Mouse (Mus musculus) left cerebral cortex, postnatal 10 days (tissue): ENCODE results near the gene Cxadr. TPM values are rescaled to one million over a fixed set of nuclear protein-coding genes. Genes with fewer than 3 reads are reported as not detected.

ENCODE experiments used
- DNase-seq, 2 experiments: peaks; one replicate each; pipeline ENCODE4 v3.0.0; 2021 to 2022; ENCODE audit warnings: low spot score in 2 of 2, mixed read lengths in 1 of 2; ENCODE audit errors: extremely low spot score in 1 of 2
- intact Hi-C: fragments of 180-260 bp; cut with DNase I; formaldehyde crosslinking; loops from one replicate; pipeline ENCODE4 v1.15.1; 2025
- total RNA-seq, 2 experiments: library from RNA; stranded (reverse); gene quantifications; 2 replicates each; pipeline ENCODE4 v1.2.3; 2021

Cxadr gene
- total RNA-seq, 2 experiments from 2014 or later = 208 to 232 TPM

DNA sequence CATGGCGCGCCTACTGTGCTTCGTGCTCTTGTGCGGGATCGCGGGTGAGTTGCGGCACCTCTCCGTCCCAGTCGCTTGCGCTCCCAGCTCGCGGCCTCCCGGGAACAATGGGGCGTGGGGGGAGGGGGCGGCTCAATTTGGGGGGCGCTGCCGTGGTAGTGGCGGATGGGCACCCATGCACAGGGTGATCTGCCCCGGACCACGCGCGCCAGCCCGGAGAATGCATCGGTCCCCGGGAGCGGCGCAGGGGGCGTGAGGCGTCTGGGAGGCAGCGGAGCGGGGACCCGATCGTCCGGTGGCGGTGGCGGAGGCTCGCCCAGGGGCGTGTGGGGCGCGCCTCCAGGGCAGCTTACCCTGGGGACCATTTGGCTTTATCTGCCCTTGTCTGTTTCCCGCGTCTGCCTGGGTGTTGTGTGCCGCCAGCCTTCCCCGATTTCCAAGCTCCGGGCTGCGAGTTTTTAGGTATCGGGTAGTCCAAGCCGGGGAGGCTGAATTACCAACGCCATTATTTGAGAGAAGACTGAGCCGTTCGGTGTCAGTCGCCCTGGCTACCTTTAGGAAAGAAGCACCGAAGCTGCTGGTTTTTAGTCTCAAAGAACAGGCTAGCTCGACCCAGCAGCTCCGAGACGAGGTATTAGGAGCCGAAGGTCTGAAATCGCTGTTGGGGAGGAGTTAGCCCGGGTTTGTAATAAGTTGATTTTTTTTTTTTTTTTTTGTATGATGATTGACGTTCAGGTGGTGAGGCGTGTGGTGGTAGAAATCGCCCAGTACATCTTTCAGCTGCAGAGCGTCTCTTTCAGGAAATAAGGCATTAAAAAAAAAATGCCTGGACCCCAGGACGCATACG is 765 bp downstream of the Cxadr start:
- DNase-seq = peak; percentile 25 to 61
- intact Hi-C loops = loop anchor here (5.0 kb wide), 2 partner anchors 65 to 80 kb away; no protein-coding TSS in a partner anchor

DNA sequence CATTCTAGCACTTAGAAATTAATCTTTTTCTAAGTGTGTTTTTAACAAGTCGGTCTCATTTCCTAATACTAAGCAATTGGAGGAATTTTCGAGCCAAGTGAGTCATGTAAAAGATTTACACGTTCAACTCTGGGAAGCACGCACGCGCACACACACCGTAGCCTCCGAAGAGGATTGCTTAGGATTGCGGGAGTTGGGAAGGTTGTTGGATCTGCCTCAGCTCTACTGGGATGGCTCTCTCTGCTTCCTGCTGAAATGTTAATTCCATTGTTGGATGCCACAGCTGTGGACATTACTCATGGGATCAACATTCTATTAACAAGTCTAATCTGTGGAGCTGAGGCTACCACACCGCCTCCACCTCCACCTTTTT is 1.4 kb downstream of the Cxadr start:
- intact Hi-C loops = loop anchor here (5.0 kb wide), 2 partner anchors 65 to 80 kb away; no protein-coding TSS in a partner anchor
- DNase-seq = peak in 1 of 2 experiments; percentile 40

- no peak for DNase-seq
- intact Hi-C loops = no loop called here
These were observed 4.4 kb downstream of the Cxadr start for GRCm38 (mm10) chr16:78305606-78306100.

- DNase-seq = no peak
- intact Hi-C loops = no loop called here
These were observed 5.3 kb downstream of the Cxadr start for GRCm38 (mm10) chr16:78306606-78307005.

DNA sequence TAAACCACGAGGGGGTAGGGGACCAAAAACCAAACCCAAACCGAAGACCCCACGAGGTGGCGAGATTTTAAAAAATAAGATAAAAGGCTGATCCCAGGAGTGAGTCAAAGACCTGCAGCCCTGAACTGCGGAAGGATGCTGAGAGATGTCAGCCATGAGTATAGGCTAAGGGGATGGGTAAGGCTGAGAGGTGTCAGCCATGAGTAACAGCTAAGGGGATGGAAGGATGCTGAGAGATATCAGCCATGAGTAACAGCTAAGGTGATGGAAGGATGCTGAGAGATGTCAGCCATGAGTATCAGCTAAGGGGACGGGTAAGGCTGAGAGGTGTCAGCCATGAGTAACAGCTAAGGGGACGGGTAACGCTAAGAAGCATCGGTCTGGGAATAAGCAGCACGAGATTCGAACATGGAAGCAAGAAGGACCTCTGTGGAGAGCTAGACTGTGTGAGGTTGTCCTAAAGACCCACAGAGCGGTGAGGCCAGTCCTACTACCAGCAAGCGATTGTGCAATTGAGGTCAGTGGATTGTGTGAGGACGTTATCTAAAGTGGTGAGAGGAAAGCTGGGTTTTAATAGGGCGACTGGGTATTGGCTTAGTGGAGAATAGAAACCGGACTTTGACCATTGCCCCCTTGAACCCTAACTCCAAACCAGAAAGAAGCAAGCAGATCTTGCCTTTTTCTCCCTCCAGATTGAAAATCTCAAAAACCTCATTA is 6.3 kb downstream of the Cxadr start:
- DNase-seq = no peak
- intact Hi-C loops = no loop called here

DNA sequence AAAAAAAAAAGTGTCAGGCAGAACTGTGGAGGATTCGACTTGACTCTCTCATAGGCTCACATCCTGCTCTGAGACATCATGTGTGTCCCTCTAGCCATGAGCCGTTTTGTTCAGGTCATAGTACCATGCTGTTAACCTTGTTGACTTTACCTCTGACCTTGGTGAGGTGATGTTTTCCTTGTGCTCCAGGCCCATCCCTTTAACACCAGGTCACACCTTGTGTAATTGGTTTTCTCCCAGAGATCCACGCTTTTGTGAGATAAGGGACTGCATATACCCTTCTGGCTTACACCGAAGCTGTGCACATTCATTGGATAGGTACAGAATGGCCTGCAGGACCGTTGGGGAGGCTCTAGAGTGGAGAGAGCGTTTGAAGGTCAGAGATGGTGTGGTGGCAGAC is 8.0 kb downstream of the Cxadr start:
- no peak for DNase-seq
- intact Hi-C loops = no loop called here

- DNase-seq = no peak
- intact Hi-C loops = no loop called here
These were observed 12.0 kb downstream of the Cxadr start for GRCm38 (mm10) chr16:78313135-78313887.

DNA sequence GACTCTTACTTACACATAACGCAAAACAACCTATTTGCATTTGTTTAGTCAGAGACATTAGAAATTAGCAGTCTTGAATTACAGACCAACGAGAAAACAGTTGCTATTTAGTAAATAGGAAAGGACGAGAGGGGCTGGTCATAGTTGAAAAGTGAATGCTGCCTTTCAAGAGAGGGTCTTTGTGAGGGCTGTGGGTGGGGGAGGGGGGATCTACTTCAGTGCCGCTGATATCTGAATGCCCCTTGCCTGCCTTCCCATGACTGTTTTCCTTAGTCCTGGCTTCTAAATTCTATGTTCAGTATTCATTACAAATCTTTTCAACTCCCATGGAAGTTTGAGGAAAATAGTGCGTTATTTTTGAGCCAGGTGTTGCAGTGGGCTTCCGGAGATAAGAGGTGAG is 12.7 kb downstream of the Cxadr start:
- intact Hi-C loops = no loop called here

GRCm38 (mm10) chr16:78316849-78317248 is 15.6 kb downstream of the Cxadr start:
- peak; percentile 40 to 73 for DNase-seq
- intact Hi-C loops = loop anchor here (2.0 kb wide), 1 partner anchor 118 kb away; no protein-coding TSS in a partner anchor

More for the DNA sequence above, 12.7 kb downstream of the Cxadr start:
- DNase-seq = no peak

DNA sequence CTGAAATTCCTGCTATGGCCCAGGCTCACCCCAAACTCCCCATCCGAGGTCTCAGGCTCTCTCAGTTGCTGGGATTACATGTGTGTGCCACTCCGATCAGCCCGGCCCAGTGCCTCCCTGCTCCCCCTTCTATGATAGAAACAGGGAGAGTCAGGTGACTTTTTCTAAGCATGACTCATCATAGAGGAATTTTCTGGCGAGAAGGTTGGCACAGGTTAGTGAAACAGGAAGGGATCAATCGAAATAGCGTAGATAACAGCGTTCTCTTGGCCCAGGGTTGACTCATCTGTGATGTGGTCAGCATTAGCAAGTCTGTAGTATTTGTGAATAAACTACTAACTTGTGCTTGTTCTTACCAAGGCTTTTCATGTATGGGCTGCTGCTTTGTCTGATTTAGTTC is 16.7 kb downstream of the Cxadr start:
- no peak for DNase-seq
- intact Hi-C loops = loop anchor here (2.0 kb wide), 1 partner anchor 119 kb away; no protein-coding TSS in a partner anchor

DNA sequence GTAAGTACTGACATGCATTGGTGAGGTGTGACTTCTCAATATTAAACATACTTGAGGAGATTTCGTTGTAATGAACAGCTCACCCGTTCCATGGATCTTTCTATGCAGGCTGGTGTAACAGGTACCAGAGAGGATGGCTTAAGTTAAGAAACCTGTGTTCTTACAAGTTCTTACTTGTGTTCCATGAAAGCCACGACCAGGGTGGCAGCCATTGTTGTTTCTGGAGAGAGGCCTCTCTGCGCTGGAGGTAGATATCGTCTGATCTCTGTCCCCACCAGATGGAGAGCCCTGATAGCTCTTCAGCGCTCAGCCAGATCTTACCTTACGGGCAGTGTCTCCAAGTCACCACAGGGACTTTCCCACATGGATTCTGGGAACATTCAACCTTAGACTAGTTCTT is 18.4 kb downstream of the Cxadr start:
- intact Hi-C loops = no loop called here
- no peak for DNase-seq

DNA sequence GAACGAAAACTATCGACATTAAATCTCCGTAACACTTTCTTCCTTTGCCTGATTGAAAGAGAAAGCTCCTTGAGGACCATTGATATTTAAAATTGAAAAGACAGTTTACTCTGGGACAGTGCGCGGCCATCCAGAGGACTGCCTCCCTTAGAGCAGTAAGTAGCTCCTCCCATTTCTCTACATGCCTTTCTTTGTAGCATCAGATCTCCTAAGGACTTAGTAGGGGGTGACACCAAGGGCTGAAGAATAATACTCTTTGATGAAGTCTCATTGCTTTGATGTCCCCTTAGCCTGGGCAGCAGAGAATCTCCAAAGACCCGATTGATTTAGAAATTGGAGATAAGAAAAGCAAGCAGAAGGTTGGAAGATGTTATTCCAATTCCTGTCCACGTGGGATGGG is 20.3 kb downstream of the Cxadr start:
- intact Hi-C loops = no loop called here
- DNase-seq = no peak

DNA sequence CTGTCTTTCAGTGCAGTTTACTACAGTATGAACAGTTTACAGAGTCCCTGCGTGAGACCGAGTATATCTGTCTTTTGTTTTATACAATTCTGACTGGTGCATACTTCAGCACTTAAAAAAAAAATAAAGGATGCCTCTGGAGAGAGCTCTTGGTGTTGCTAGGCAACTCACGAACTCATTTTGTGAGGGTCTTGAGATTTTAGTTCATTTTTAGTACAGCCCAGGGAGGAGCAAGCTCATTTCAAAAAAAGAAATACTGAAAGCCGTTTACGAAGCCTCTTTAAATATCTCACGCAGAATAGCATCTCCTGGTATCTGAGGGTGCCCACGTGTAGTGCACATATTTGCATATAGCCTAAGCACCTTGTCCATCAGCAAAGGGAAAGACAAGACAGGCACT is 20.9 kb downstream of the Cxadr start:
- DNase-seq = peak in 1 of 2 experiments; percentile 71
- intact Hi-C loops = no loop called here

GRCm38 (mm10) chr16:78325972-78326848 is 24.9 kb downstream of the Cxadr start:
- intact Hi-C loops = no loop called here
- DNase-seq = no peak

- intact Hi-C loops = no loop called here
These were observed 26.3 kb downstream of the Cxadr start for GRCm38 (mm10) chr16:78327562-78327961.

DNA sequence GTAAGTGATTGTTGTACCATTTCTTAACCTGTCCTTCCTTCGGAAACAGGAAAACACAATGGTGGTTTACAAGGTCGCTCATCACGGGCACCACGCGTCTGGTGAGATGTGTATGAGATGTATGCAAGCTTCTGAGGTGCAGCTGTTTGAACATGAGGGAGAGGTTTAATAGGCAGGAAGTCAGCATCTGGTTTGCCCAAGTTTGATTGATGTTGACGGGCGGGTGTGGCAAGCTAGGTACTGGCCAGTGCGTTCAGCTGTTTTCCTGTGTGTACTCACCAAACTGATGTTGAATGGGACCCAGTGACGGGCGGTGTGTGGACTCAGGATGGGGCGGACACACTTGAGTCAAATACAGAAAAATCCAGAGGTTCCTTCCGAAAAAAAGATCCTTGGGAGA is 26.7 kb downstream of the Cxadr start:
- DNase-seq = no peak
- intact Hi-C loops = no loop called here

More at GRCm38 (mm10) chr16:78327562-78327961, 26.3 kb downstream of the Cxadr start:
- DNase-seq = no peak

DNA sequence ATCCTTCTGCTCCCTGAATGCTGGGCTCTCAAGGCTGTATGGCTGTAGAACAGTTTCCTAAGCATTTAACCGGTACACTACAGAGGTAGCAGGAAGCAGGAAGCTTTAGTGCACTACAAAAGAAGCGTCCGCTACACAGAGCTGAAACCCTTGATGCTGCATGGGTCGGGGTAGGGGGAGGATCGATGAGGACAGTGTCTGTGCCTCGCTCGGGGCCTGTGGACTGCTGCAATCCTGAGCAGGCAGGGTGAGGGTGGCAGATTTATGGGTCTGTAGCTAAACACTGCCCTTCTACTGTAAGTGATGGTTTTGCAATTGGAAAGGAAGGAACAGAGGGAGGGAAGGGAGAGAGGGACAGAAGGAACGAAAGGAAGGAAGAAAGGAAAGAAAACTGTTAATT is 35.9 kb downstream of the Cxadr start:
- DNase-seq = no peak
- intact Hi-C loops = no loop called here

- DNase-seq = no peak
- intact Hi-C loops = no loop called here
These were observed 40.1 kb downstream of the Cxadr start for GRCm38 (mm10) chr16:78341356-78341755.
